Mouse (Mus musculus): ENCODE measurements around the gene Senp2.

- TF ChIP-seq CTCF (conservative IDR thresholded peaks at IDR 0.05; ENCODE audit: insufficient read depth, insufficient read length, low read depth, low read length): no peak
- no peak for TF ChIP-seq POLR2A (IDR thresholded peaks at IDR 0.05; ENCODE audit: low read depth, low read length)
Observed at GRCm38 (mm10) chr16:22001606-22002005, 7.7 kb upstream of the Senp2 start.
